ENCODE assay signal across 9 mouse cellular contexts in genomic region chr11:61620762-61621161, GRCm38 (mm10). TPM values are rescaled to one million over a fixed set of nuclear protein-coding genes. Genes with fewer than 3 reads are reported as not detected.
DNase-seq lines count a peak whose midpoint lies in the region; ATAC-seq and TF ChIP-seq lines count a peak whose summit lies in the region.
"Had no signal": no experiment of that assay in that cellular context is flagged by ENCODE, and none has a peak within 500 bp of the region (broad histone marks: within the 10 kb centered on the region; RNA-seq: fewer than 3 reads in every experiment).

No protein-coding gene starts in this region.

- TF ChIP-seq CTCF in E14TG2a.4 (conservative IDR thresholded peaks at IDR 0.05; ENCODE audit: low read length): no peak

- H3K4me1 ChIP-seq in heart, embryonic 11.5 days (ENCODE audit: control insufficient read depth, insufficient read depth, low read length): peaks cover 14% of the 10 kb centered on the region
- H3K4me1 ChIP-seq in E14TG2a.4 (replicated peaks; ENCODE audit: low read depth, low read length): peaks cover 37% of the 10 kb centered on the region
- H3K4me1 ChIP-seq in forebrain, embryonic 16.5 days (replicated peaks; ENCODE audit: control insufficient read depth, insufficient read depth, low read length): peaks cover 21% of the 10 kb centered on the region
- peaks cover 4% of the 10 kb centered on the region; the same call in 1 of the 2 replicates for H3K4me1 ChIP-seq in liver, embryonic 15.5 days (replicated peaks)

- H3K4me3 ChIP-seq in heart, embryonic 11.5 days (ENCODE audit: low read depth, low read length): peak overlapping the region; percentile 46
- peak overlapping the region; percentile 65 for H3K4me3 ChIP-seq in E14TG2a.4 (replicated peaks; ENCODE audit: low read length)
- peak overlapping the region; percentile 46 for H3K4me3 ChIP-seq in forebrain, embryonic 16.5 days (replicated peaks; ENCODE audit: low read length)
- no peak overlapping the region for H3K4me3 ChIP-seq in liver, embryonic 15.5 days (replicated peaks)
- H3K4me3 ChIP-seq: erythroblast, embryonic 14.5 days had no signal

- no peaks in the 10 kb centered on the region for H3K27me3 ChIP-seq in heart, embryonic 11.5 days (ENCODE audit: control insufficient read depth, insufficient read depth, low read length)
- H3K27me3 ChIP-seq in E14TG2a.4 (ENCODE audit: insufficient read depth, low read length): peaks cover 18% of the 10 kb centered on the region
- H3K27me3 ChIP-seq in forebrain, embryonic 16.5 days (replicated peaks; ENCODE audit: control insufficient read depth, insufficient read depth, low read length): no peaks in the 10 kb centered on the region
- peaks cover 65% of the 10 kb centered on the region for H3K27me3 ChIP-seq in liver, embryonic 15.5 days

- H3K36me3 ChIP-seq in heart, embryonic 11.5 days (ENCODE audit: control insufficient read depth, insufficient read depth, low read length): no peaks in the 10 kb centered on the region
- H3K36me3 ChIP-seq in E14TG2a.4 (ENCODE audit: insufficient read depth, low read length): no peaks in the 10 kb centered on the region
- no peaks in the 10 kb centered on the region for H3K36me3 ChIP-seq in forebrain, embryonic 16.5 days (ENCODE audit: control insufficient read depth, insufficient read depth)
- H3K36me3 ChIP-seq in liver, embryonic 15.5 days (replicated peaks): no peaks in the 10 kb centered on the region

- no peak overlapping the region for H3K27ac ChIP-seq in heart, embryonic 11.5 days (ENCODE audit: low read depth, low read length)
- no peak overlapping the region for H3K27ac ChIP-seq in forebrain, embryonic 16.5 days (ENCODE audit: low read length)
- no peak overlapping the region for H3K27ac ChIP-seq in liver, embryonic 15.5 days (replicated peaks)

- DNase-seq in heart, postnatal 25 days (ENCODE audit: low spot score): no peak
- DNase-seq in layer of hippocampus, adult 11-12 months (ENCODE audit: low spot score): no peak
- DNase-seq in spleen, adult 12 weeks (ENCODE audit: low spot score): no peak
- DNase-seq in cerebellum, adult 11-12 months: no peak

- no peaks in the 10 kb centered on the region for H3K9me3 ChIP-seq in heart, embryonic 11.5 days (replicated peaks; ENCODE audit: control insufficient read depth, low read length)
- H3K9me3 ChIP-seq in E14TG2a.4 (ENCODE audit: low read length): no peaks in the 10 kb centered on the region
- H3K9me3 ChIP-seq in forebrain, embryonic 16.5 days (ENCODE audit: control insufficient read depth, low read length): no peaks in the 10 kb centered on the region
- no peaks in the 10 kb centered on the region for H3K9me3 ChIP-seq in liver, embryonic 15.5 days (replicated peaks)

- no peak overlapping the region for H3K9ac ChIP-seq in heart, embryonic 11.5 days (ENCODE audit: low read depth, low read length)
- H3K9ac ChIP-seq in forebrain, embryonic 16.5 days (replicated peaks; ENCODE audit: low read depth, low read length): peak overlapping the region; percentile 63
- no peak overlapping the region for H3K9ac ChIP-seq in liver, embryonic 15.5 days

- intact Hi-C loops in heart, postnatal 25 days (cut with DNase I): loop anchor here (2.0 to 10.0 kb wide), 2 partner anchors 114 to 446 kb away; partner anchors contain the start of gene Usp22

- H3K4me2 ChIP-seq in heart, embryonic 11.5 days: peak overlapping the region; percentile 80
- H3K4me2 ChIP-seq in forebrain, embryonic 16.5 days (ENCODE audit: low read length): peak overlapping the region; percentile 75
- peak overlapping the region; percentile 48 for H3K4me2 ChIP-seq in liver, embryonic 15.5 days

- ATAC-seq in heart, embryonic 11.5 days (replicated peaks; ENCODE audit: insufficient number of reproducible peaks, low FRiP score, low TSS enrichment): no peak
- no peak for ATAC-seq in forebrain, embryonic 16.5 days
- ATAC-seq in liver, embryonic 15.5 days (ENCODE audit: insufficient read depth): no peak

- WGBS in heart, embryonic 11.5 days (ENCODE audit: insufficient replicate concordance): 55% methylated on average over 8 of the region's 8 CpGs
- 65% methylated on average over 8 of the region's 8 CpGs for WGBS in forebrain, embryonic 16.5 days
- whole genome bisulfite sequencing in liver, embryonic 15.5 days (ENCODE audit: insufficient replicate concordance): 46% methylated on average over 8 of the region's 8 CpGs

RNA-seq across cellular contexts. Expression of gene Grap, which starts 32.3 kb away (rescaled TPM):
- polyA plus RNA-seq in heart, embryonic 11.5 days (2014; fragmentation: Nextera tagmentation; extraction: Ambion mirVana): 7.3 and 8.9 TPM in 2 replicates
- total RNA-seq in heart, postnatal 25 days (2021): 10 to 100 TPM; 11.4 to 13.0 TPM
- 10.2 and 11.3 TPM in 2 replicates for polyA plus RNA-seq in forebrain, embryonic 16.5 days (2015; fragmentation: Nextera tagmentation; extraction: Ambion mirVana)
- 4.3 and 5.6 TPM in 2 replicates for polyA plus RNA-seq in liver, embryonic 15.5 days (2015; fragmentation: Nextera tagmentation; extraction: Ambion mirVana)

RNA-seq across cellular contexts. Expression of gene Epn2, which starts 41.3 kb away (rescaled TPM):
- 23.3 and 23.7 TPM in 2 replicates for polyA plus RNA-seq in heart, embryonic 11.5 days (2014; fragmentation: Nextera tagmentation; extraction: Ambion mirVana)
- total RNA-seq in heart, postnatal 25 days (2021): 10 to 100 TPM; 23.7 to 27.0 TPM
- polyA plus RNA-seq in forebrain, embryonic 16.5 days (2015; fragmentation: Nextera tagmentation; extraction: Ambion mirVana): 74.6 and 92.8 TPM in 2 replicates
- 2.0 TPM in 2 replicates for polyA plus RNA-seq in liver, embryonic 15.5 days (2015; fragmentation: Nextera tagmentation; extraction: Ambion mirVana)
- polyA plus RNA-seq: erythroblast, embryonic 14.5 days had no signal
